ENCODE assay signal across 33 mouse cellular contexts in the genomic region with DNA sequence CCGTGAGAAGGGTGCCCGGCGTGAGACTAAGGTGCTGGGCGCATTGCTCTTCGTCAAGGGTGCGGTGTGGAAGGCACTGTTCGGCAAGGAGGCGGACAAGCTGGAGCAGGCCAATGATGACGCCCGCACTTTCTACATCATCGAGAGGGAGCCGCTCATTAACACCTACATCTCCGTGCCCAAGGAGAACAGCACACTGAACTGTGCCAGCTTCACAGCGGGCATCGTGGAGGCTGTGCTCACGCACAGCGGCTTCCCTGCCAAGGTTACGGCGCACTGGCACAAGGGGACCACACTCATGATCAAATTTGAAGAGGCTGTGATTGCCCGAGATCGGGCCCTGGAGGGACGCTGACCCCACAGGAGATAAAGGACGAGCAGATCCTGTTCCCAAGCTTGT. TPM values are rescaled to one million over a fixed set of nuclear protein-coding genes. Genes with fewer than 3 reads are reported as not detected.
DNase-seq lines count a peak whose midpoint lies in the region; ATAC-seq and TF ChIP-seq lines count a peak whose summit lies in the region.
"Had no signal": no experiment of that assay in that cellular context is flagged by ENCODE, and none has a peak within 500 bp of the region (broad histone marks: within the 10 kb centered on the region; RNA-seq: fewer than 3 reads in every experiment).

No protein-coding gene starts in this region.

- TF ChIP-seq POLR2A in cerebellum, adult 2 months (IDR thresholded peaks at IDR 0.05; ENCODE audit: borderline replicate concordance, insufficient read depth, low read length) = peak; percentile 27; the same call in 1 of the 2 replicates

- no peak overlapping the region for H3K9ac ChIP-seq in stomach, postnatal 0 days (ENCODE audit: low read length)
- H3K9ac ChIP-seq: embryonic facial prominence, embryonic 13.5 days; forebrain, embryonic 15.5 days; heart, embryonic 13.5 days; hindbrain, embryonic 15.5 days; kidney, embryonic 15.5 days; liver, embryonic 12.5 days; liver, postnatal 0 days had no signal

- H3K27ac ChIP-seq in cerebellum, adult 2 months (ENCODE audit: insufficient read depth, low read length) = peak overlapping the region; percentile 47
- H3K27ac ChIP-seq in stomach, postnatal 0 days (replicated peaks) = no peak overlapping the region
- H3K27ac ChIP-seq: embryonic facial prominence, embryonic 13.5 days; forebrain, embryonic 10.5 days; forebrain, embryonic 15.5 days; heart, adult 2 months; heart, embryonic 13.5 days; hindbrain, embryonic 10.5 days; hindbrain, embryonic 15.5 days; kidney, embryonic 15.5 days; left cerebral cortex, adult 2 months; liver, embryonic 12.5 days had no signal

- 42% methylated on average over 23 of the region's 23 CpGs for WGBS in cerebellum, adult 2 months
- 93% methylated on average over 23 of the region's 23 CpGs for WGBS in stomach, postnatal 0 days

- no peak for TF ChIP-seq EP300 in stomach, postnatal 0 days (optimal IDR thresholded peaks at IDR 0.05)

- no peak for ATAC-seq in G1E (ENCODE audit: extremely low read depth, insufficient number of reproducible peaks, low FRiP score, poor library complexity, severe bottlenecking)
- ATAC-seq in stomach, postnatal 0 days (ENCODE audit: low FRiP score, low TSS enrichment) = no peak
- ATAC-seq: forebrain, embryonic 15.5 days; inflammation-experienced regulatory T-cells, adult 6 months; liver, embryonic 12.5 days; liver, postnatal 0 days; lung, postnatal 0 days had no signal

- peak; percentile 67 to 76 for DNase-seq in cerebellum, adult 2 months
- DNase-seq in cerebellum, adult 11 months = no peak
- no peak for DNase-seq in G1E (ENCODE audit: low spot score)
- peak; percentile 58 to 61 for DNase-seq in cerebellum, postnatal 10 days
- DNase-seq in stomach, postnatal 0 days (ENCODE audit: low spot score) = no peak
- DNase-seq in layer of hippocampus, postnatal 36 days = no peak
- no peak for DNase-seq in gastrocnemius, postnatal 10 days
- DNase-seq: B cell, adult 2 months; heart, adult 2 months; heart, postnatal 10 days; kidney, adult 11 months; liver, postnatal 0 days; lung, postnatal 4 days; midbrain, embryonic 14.5 days; retina, postnatal 1 day had no signal

- no peaks in the 10 kb centered on the region for H3K27me3 ChIP-seq in cerebellum, adult 2 months (ENCODE audit: control insufficient read depth, insufficient read depth, low read length)
- peaks cover 4% of the 10 kb centered on the region; the same call in 1 of the 2 replicates for H3K27me3 ChIP-seq in E14TG2a.4 (ENCODE audit: insufficient read depth, low read length)
- H3K27me3 ChIP-seq in G1E (ENCODE audit: insufficient read depth, low read length) = no peaks in the 10 kb centered on the region
- H3K27me3 ChIP-seq in stomach, postnatal 0 days (ENCODE audit: control insufficient read depth, insufficient read depth, low read length) = no peaks in the 10 kb centered on the region
- H3K27me3 ChIP-seq: embryonic facial prominence, embryonic 13.5 days; forebrain, embryonic 15.5 days; heart, embryonic 13.5 days; hindbrain, embryonic 15.5 days; kidney, embryonic 15.5 days; liver, embryonic 12.5 days had no signal

- TF ChIP-seq CTCF in cerebellum, adult 2 months (IDR thresholded peaks at IDR 0.05; ENCODE audit: borderline replicate concordance, insufficient read depth, low read depth, low read length) = no peak
- no peak for TF ChIP-seq CTCF in E14TG2a.4 (conservative IDR thresholded peaks at IDR 0.05; ENCODE audit: low read length)
- TF ChIP-seq CTCF in G1E (IDR thresholded peaks at IDR 0.05; ENCODE audit: low read depth, low read length) = no peak
- no peak for TF ChIP-seq CTCF in stomach, postnatal 0 days (IDR thresholded peaks at IDR 0.05; ENCODE audit: low read depth)

- H3K9me3 ChIP-seq in E14TG2a.4 (ENCODE audit: low read length) (no peaks in the 10 kb centered on the region), G1E (replicated peaks) (no peaks in the 10 kb centered on the region)
- H3K9me3 ChIP-seq in stomach, postnatal 0 days (ENCODE audit: control insufficient read depth, low read length) = no peaks in the 10 kb centered on the region
- H3K9me3 ChIP-seq: embryonic facial prominence, embryonic 13.5 days; forebrain, embryonic 15.5 days; heart, embryonic 13.5 days; hindbrain, embryonic 15.5 days; kidney, embryonic 15.5 days; liver, embryonic 12.5 days had no signal

- H3K36me3 ChIP-seq in E14TG2a.4 (ENCODE audit: insufficient read depth, low read length) (peaks cover 33% of the 10 kb centered on the region), G1E (replicated peaks) (peaks cover 56% of the 10 kb centered on the region)
- peaks cover 10% of the 10 kb centered on the region for H3K36me3 ChIP-seq in stomach, postnatal 0 days (ENCODE audit: control insufficient read depth, insufficient read depth, low read length)

- peak overlapping the region; percentile 57 for H3K4me3 ChIP-seq in cerebellum, adult 2 months (replicated peaks; ENCODE audit: insufficient read depth, low read depth, low read length)
- H3K4me3 ChIP-seq in E14TG2a.4 (replicated peaks; ENCODE audit: low read length) (peak overlapping the region; percentile 77), G1E (ENCODE audit: low read depth, low read length) (peak overlapping the region; percentile 31; the same call in 1 of the 2 replicates)
- no peak overlapping the region for H3K4me3 ChIP-seq in stomach, postnatal 0 days (ENCODE audit: low read depth, low read length)
- H3K4me3 ChIP-seq: embryonic facial prominence, embryonic 13.5 days; forebrain, embryonic 10.5 days; forebrain, embryonic 15.5 days; heart, adult 2 months; heart, embryonic 13.5 days; hindbrain, embryonic 10.5 days; hindbrain, embryonic 15.5 days; kidney, embryonic 15.5 days; left cerebral cortex, adult 2 months; liver, embryonic 12.5 days had no signal

- H3K4me1 ChIP-seq in cerebellum, adult 2 months (ENCODE audit: control insufficient read depth, insufficient read depth, low read length) = peaks cover 26% of the 10 kb centered on the region
- H3K4me1 ChIP-seq in E14TG2a.4 (replicated peaks; ENCODE audit: low read depth, low read length) (peaks cover 39% of the 10 kb centered on the region), G1E (ENCODE audit: insufficient read depth, low read depth, low read length) (peaks cover 38% of the 10 kb centered on the region)
- H3K4me1 ChIP-seq in stomach, postnatal 0 days (replicated peaks; ENCODE audit: control insufficient read depth, insufficient read depth) = no peaks in the 10 kb centered on the region

- no peak overlapping the region for H3K4me2 ChIP-seq in stomach, postnatal 0 days (replicated peaks; ENCODE audit: low read depth)
- H3K4me2 ChIP-seq: embryonic facial prominence, embryonic 13.5 days; forebrain, embryonic 15.5 days; heart, embryonic 13.5 days; hindbrain, embryonic 15.5 days; kidney, embryonic 15.5 days; liver, embryonic 12.5 days had no signal

RNA-seq across cellular contexts. Expression of gene Trappc5, which starts 3.1 kb away (rescaled TPM):
- polyA plus RNA-seq in cerebellum, adult 2 months (2012; rRNA removed) = 50.2 and 56.0 TPM in 2 replicates
- total RNA-seq in G1E (2014; fragmentation: Nextera tagmentation) (12.9 and 15.5 TPM in 2 replicates), G1E (2017) (22.3 and 24.4 TPM in 2 replicates)
- 16.5 and 20.2 TPM in 2 replicates for polyA plus RNA-seq in G1E (2012)
- polyA plus RNA-seq in stomach, postnatal 0 days (2015; fragmentation: Nextera tagmentation; extraction: Ambion mirVana) = 26.6 and 27.9 TPM in 2 replicates
- 10 to 100 TPM; 26.8 to 31.6 TPM for total RNA-seq in layer of hippocampus, postnatal 36 days (2021)
- 10 to 100 TPM; 24.2 to 24.9 TPM for total RNA-seq in gastrocnemius, postnatal 10 days (2021)

RNA-seq across cellular contexts. Expression of gene Fcor, which starts 7.1 kb away (rescaled TPM):
- 40.0 and 46.6 TPM in 2 replicates for polyA plus RNA-seq in cerebellum, adult 2 months (2012; rRNA removed)
- not detected in 2 replicates for total RNA-seq in G1E (2014; fragmentation: Nextera tagmentation)
- not detected in 2 replicates for total RNA-seq in G1E (2017)
- not detected in 2 replicates for polyA plus RNA-seq in G1E (2012)
- 3.4 and 5.3 TPM in 2 replicates for polyA plus RNA-seq in stomach, postnatal 0 days (2015; fragmentation: Nextera tagmentation; extraction: Ambion mirVana)
- total RNA-seq in layer of hippocampus, postnatal 36 days (2021) = 10 to 100 TPM; 18.8 to 26.5 TPM
- 1 to 10 TPM; 1.6 to 2.0 TPM for total RNA-seq in gastrocnemius, postnatal 10 days (2021)
- polyA plus RNA-seq: inflammation-experienced regulatory T-cells, adult 6 months had no signal

RNA-seq across cellular contexts. Expression of gene Mcemp1, which starts 13.7 kb away (rescaled TPM):
- 0.51 and 0.61 TPM in 2 replicates for polyA plus RNA-seq in cerebellum, adult 2 months (2012; rRNA removed)
- not detected in 2 replicates for total RNA-seq in G1E (2014; fragmentation: Nextera tagmentation)
- total RNA-seq in G1E (2017) = 0.11 TPM in 1 of 2 replicates, not detected in the other
- polyA plus RNA-seq in G1E (2012) = not detected in 2 replicates
- polyA plus RNA-seq in stomach, postnatal 0 days (2015; fragmentation: Nextera tagmentation; extraction: Ambion mirVana) = 0.11 and 0.15 TPM in 2 replicates
- under 1 TPM in 1 of 2 experiments, not detected in 1; 0.30 TPM for total RNA-seq in layer of hippocampus, postnatal 36 days (2021)
- under 1 TPM in 1 of 2 experiments, not detected in 1; 0.41 TPM for total RNA-seq in gastrocnemius, postnatal 10 days (2021)
- total RNA-seq: gastrocnemius, adult 18-20 months; left cerebral cortex, postnatal 25 days had no signal
- polyA plus RNA-seq: heart, embryonic 13.5 days had no signal

RNA-seq across cellular contexts. Expression of gene Fcer2a, which starts 14.7 kb away (rescaled TPM):
- 0.47 and 0.82 TPM in 2 replicates for polyA plus RNA-seq in cerebellum, adult 2 months (2012; rRNA removed)
- total RNA-seq in G1E (2014; fragmentation: Nextera tagmentation) (not detected in 2 replicates), G1E (2017) (0.06 TPM in 1 of 2 replicates, not detected in the other)
- not detected in 2 replicates for polyA plus RNA-seq in G1E (2012)
- polyA plus RNA-seq in stomach, postnatal 0 days (2015; fragmentation: Nextera tagmentation; extraction: Ambion mirVana) = 0.44 and 0.47 TPM in 2 replicates
- total RNA-seq in layer of hippocampus, postnatal 36 days (2021) = not detected
- 1 to 10 TPM; 1.1 to 1.4 TPM for total RNA-seq in gastrocnemius, postnatal 10 days (2021)
- total RNA-seq: common myeloid progenitor, adult 5-6 weeks; gastrocnemius, adult 18-20 months; layer of hippocampus, adult 18-20 months; layer of hippocampus, postnatal 10 days; left cerebral cortex, adult 2 months; left cerebral cortex, postnatal 25 days had no signal
- polyA plus RNA-seq: liver, embryonic 12.5 days had no signal

RNA-seq across cellular contexts. Expression of gene Retn, which starts 23.7 kb away (rescaled TPM):
- polyA plus RNA-seq in cerebellum, adult 2 months (2012; rRNA removed) = 0.32 and 0.46 TPM in 2 replicates
- total RNA-seq in G1E (2014; fragmentation: Nextera tagmentation) = not detected in 2 replicates
- not detected in 2 replicates for total RNA-seq in G1E (2017)
- not detected in 2 replicates for polyA plus RNA-seq in G1E (2012)
- polyA plus RNA-seq in stomach, postnatal 0 days (2015; fragmentation: Nextera tagmentation; extraction: Ambion mirVana) = not detected in 2 replicates
- total RNA-seq in layer of hippocampus, postnatal 36 days (2021) = 1 to 10 TPM in 1 of 2 experiments, under 1 TPM in 1; 0.46 to 1.5 TPM
- under 1 TPM; 0.61 to 0.75 TPM for total RNA-seq in gastrocnemius, postnatal 10 days (2021)
- total RNA-seq: common myeloid progenitor, adult 5-6 weeks; monocyte, adult 5-6 weeks had no signal
- polyA plus RNA-seq: embryonic facial prominence, embryonic 13.5 days; forebrain, embryonic 15.5 days; heart, embryonic 13.5 days; inflammation-experienced regulatory T-cells, adult 6 months; liver, postnatal 0 days; lung, postnatal 0 days; midbrain, embryonic 14.5 days had no signal

Comparison
In these comparisons a context has a peak if more than half of its experiments do, and no peak if none do; other contexts are left out.
1. DNase-seq: peak in cerebellum, adult 2 months (2 of 2) and cerebellum, postnatal 10 days (2 of 2); none in cerebellum, adult 11 months (single experiment), G1E (single experiment), stomach, postnatal 0 days (single experiment), layer of hippocampus, postnatal 36 days (0 of 2) and gastrocnemius, postnatal 10 days (single experiment).
2. RNA of gene Fcor, which starts 7.1 kb away (total RNA-seq): 18.8 to 26.5 TPM in layer of hippocampus, postnatal 36 days; 1.6 to 2.0 TPM in gastrocnemius, postnatal 10 days and not detected in G1E; every median in the first group is over 4 times any median in the second.